Mouse (Mus musculus) G1E (cell line): ENCODE measurements around the gene Rab40b.

Experiments used
- CTCF ChIP-seq: IDR thresholded peaks from 2 replicates; pipeline ENCODE4 v1.5.1; 2012; ENCODE audit warnings: low read depth, low read length, inconsistent platforms, mixed read lengths
- GATA1 ChIP-seq: IDR thresholded peaks from 2 replicates; pipeline ENCODE4 v1.6.1; 2012; ENCODE audit warnings: borderline replicate concordance, low read length, inconsistent platforms, mixed read lengths
- GATA2 ChIP-seq: IDR thresholded peaks from 2 replicates; pipeline ENCODE4 v1.6.1; 2012; ENCODE audit warnings: low read depth, low read length, inconsistent platforms, borderline replicate concordance
- POLR2AphosphoS5 ChIP-seq: IDR thresholded peaks from 2 replicates; pipeline ENCODE4 v1.6.1; 2012; ENCODE audit warnings: low read depth, low read length, inconsistent platforms; ENCODE audit not compliant: insufficient replicate concordance
- TAL1 ChIP-seq: conservative IDR thresholded peaks from 2 replicates; pipeline ENCODE4 v1.6.1; 2012; ENCODE audit warnings: low read depth, low read length, inconsistent platforms, mixed read lengths

- no peak for TF ChIP-seq POLR2AphosphoS5
- TF ChIP-seq CTCF = no peak
- no peak for TF ChIP-seq TAL1
- TF ChIP-seq GATA1 = no peak
- no peak for TF ChIP-seq GATA2
Measured at GRCm38 (mm10) chr11:121437236-121437635, 49.2 kb upstream of the Rab40b start.
